Mouse (Mus musculus): ENCODE data around the gene Prune1.

GRCm38 (mm10) chr3:95284501-95285281, 2.8 kb upstream of the Prune1 start:
- TF ChIP-seq CTCF (IDR thresholded peaks at IDR 0.05; ENCODE audit: insufficient read depth, low read length) (no peak), POLR2A (IDR thresholded peaks at IDR 0.05; ENCODE audit: borderline replicate concordance, extremely low read depth, low read depth, low read length) (no peak)

Data from lung, adult 2 months (tissue).